Comparison of ENCODE assay signal across 28 mouse cellular contexts in the genomic region with DNA sequence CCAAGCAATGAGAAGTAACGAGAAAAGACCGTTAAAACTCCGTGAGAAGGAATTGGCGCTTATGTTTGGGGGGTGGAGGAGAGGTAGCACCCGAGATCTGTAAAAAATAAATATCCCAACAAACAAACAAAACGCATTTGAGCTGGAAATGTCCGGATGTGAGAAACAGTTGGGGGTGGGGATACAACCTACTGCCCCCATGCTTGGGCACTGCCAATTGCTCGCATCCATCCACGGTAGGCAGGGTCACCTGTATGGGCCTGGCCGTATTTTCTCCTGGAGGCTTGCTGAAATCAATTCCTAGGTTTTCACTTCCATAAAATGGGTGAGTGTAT. TPM values are rescaled to one million over a fixed set of nuclear protein-coding genes. Genes with fewer than 3 reads are reported as not detected.
DNase-seq lines count a peak whose midpoint lies in the region; ATAC-seq and TF ChIP-seq lines count a peak whose summit lies in the region.
"Had no signal": no experiment of that assay in that cellular context is flagged by ENCODE, and none has a peak within 500 bp of the region (broad histone marks: within the 10 kb centered on the region; RNA-seq: fewer than 3 reads in every experiment).

No protein-coding gene starts in this region.

- no peak overlapping the region for H3K4me2 ChIP-seq in hindbrain, embryonic 11.5 days (replicated peaks; ENCODE audit: low read depth, low read length)
- H3K4me2 ChIP-seq in midbrain, embryonic 11.5 days: no peak overlapping the region
- no peak overlapping the region for H3K4me2 ChIP-seq in midbrain, embryonic 13.5 days (replicated peaks)
- peak overlapping the region; percentile 44; the same call in 1 of the 2 replicates for H3K4me2 ChIP-seq in hindbrain, embryonic 16.5 days (ENCODE audit: low read length)
- peak overlapping the region; percentile 29 for H3K4me2 ChIP-seq in midbrain, postnatal 0 days (ENCODE audit: low read depth, low read length, poor library complexity, severe bottlenecking)

- H3K27me3 ChIP-seq in hindbrain, embryonic 11.5 days (ENCODE audit: control insufficient read depth, insufficient read depth, low read length): peaks cover 100% of the 10 kb centered on the region
- H3K27me3 ChIP-seq in hindbrain, embryonic 10.5 days (ENCODE audit: insufficient read depth, poor library complexity, severe bottlenecking): peaks cover 100% of the 10 kb centered on the region
- peaks cover 99% of the 10 kb centered on the region for H3K27me3 ChIP-seq in midbrain, embryonic 11.5 days (ENCODE audit: control insufficient read depth, insufficient read depth, low read length)
- H3K27me3 ChIP-seq in midbrain, embryonic 13.5 days: peaks cover 100% of the 10 kb centered on the region
- H3K27me3 ChIP-seq in hindbrain, embryonic 16.5 days (replicated peaks; ENCODE audit: control insufficient read depth, insufficient read depth, low read length): peaks cover 69% of the 10 kb centered on the region
- peaks cover 73% of the 10 kb centered on the region for H3K27me3 ChIP-seq in midbrain, postnatal 0 days (ENCODE audit: insufficient read depth, low read length)

- H3K27ac ChIP-seq in hindbrain, embryonic 11.5 days (ENCODE audit: low read depth, low read length): no peak overlapping the region
- H3K27ac ChIP-seq in hindbrain, embryonic 10.5 days: no peak overlapping the region
- no peak overlapping the region for H3K27ac ChIP-seq in midbrain, embryonic 11.5 days (ENCODE audit: low read depth, low read length)
- no peak overlapping the region for H3K27ac ChIP-seq in midbrain, embryonic 13.5 days
- H3K27ac ChIP-seq in hindbrain, embryonic 16.5 days (ENCODE audit: low read depth, low read length): no peak overlapping the region
- no peak overlapping the region for H3K27ac ChIP-seq in midbrain, postnatal 0 days (ENCODE audit: low read depth, low read length)
- H3K27ac ChIP-seq: embryonic facial prominence, embryonic 15.5 days; heart, embryonic 10.5 days; heart, embryonic 15.5 days; limb, embryonic 15.5 days; liver, embryonic 13.5 days; stomach, postnatal 0 days had no signal

- no peak for TF ChIP-seq CTCF in midbrain, postnatal 0 days (IDR thresholded peaks at IDR 0.05)

- H3K4me3 ChIP-seq in hindbrain, embryonic 11.5 days (ENCODE audit: low read depth, low read length): no peak overlapping the region
- no peak overlapping the region for H3K4me3 ChIP-seq in hindbrain, embryonic 10.5 days
- no peak overlapping the region for H3K4me3 ChIP-seq in midbrain, embryonic 11.5 days (ENCODE audit: low read depth, low read length)
- no peak overlapping the region for H3K4me3 ChIP-seq in midbrain, embryonic 13.5 days (replicated peaks)
- no peak overlapping the region for H3K4me3 ChIP-seq in hindbrain, embryonic 16.5 days (ENCODE audit: low read length)
- peak overlapping the region; percentile 3; the same call in 1 of the 2 replicates for H3K4me3 ChIP-seq in midbrain, postnatal 0 days (ENCODE audit: low read depth, low read length)
- H3K4me3 ChIP-seq: megakaryocyte, embryonic 14.5 days had no signal

- H3K9ac ChIP-seq in hindbrain, embryonic 11.5 days (ENCODE audit: low read depth, low read length): no peak overlapping the region
- H3K9ac ChIP-seq in midbrain, embryonic 11.5 days (ENCODE audit: low read length): no peak overlapping the region
- no peak overlapping the region for H3K9ac ChIP-seq in midbrain, embryonic 13.5 days (replicated peaks)
- no peak overlapping the region for H3K9ac ChIP-seq in hindbrain, embryonic 16.5 days (ENCODE audit: low read depth, low read length)
- H3K9ac ChIP-seq in midbrain, postnatal 0 days (replicated peaks; ENCODE audit: low read length, poor library complexity, severe bottlenecking): no peak overlapping the region
- H3K9ac ChIP-seq: embryonic facial prominence, embryonic 15.5 days; heart, embryonic 15.5 days; limb, embryonic 15.5 days; liver, embryonic 13.5 days had no signal

- peaks cover 12% of the 10 kb centered on the region for H3K4me1 ChIP-seq in hindbrain, embryonic 11.5 days (replicated peaks; ENCODE audit: control insufficient read depth, insufficient read depth, low read length)
- peaks cover 62% of the 10 kb centered on the region for H3K4me1 ChIP-seq in hindbrain, embryonic 10.5 days (replicated peaks)
- H3K4me1 ChIP-seq in midbrain, embryonic 11.5 days (ENCODE audit: control insufficient read depth, insufficient read depth, low read length): peaks cover 27% of the 10 kb centered on the region
- peaks cover 77% of the 10 kb centered on the region for H3K4me1 ChIP-seq in midbrain, embryonic 13.5 days (replicated peaks)
- H3K4me1 ChIP-seq in hindbrain, embryonic 16.5 days (ENCODE audit: control insufficient read depth, insufficient read depth, low read depth, low read length): peaks cover 32% of the 10 kb centered on the region
- H3K4me1 ChIP-seq in midbrain, postnatal 0 days (ENCODE audit: insufficient read depth, low read length): peaks cover 8% of the 10 kb centered on the region
- H3K4me1 ChIP-seq: liver, embryonic 13.5 days had no signal

- no peaks in the 10 kb centered on the region for H3K9me3 ChIP-seq in hindbrain, embryonic 11.5 days (ENCODE audit: control insufficient read depth, low read length)
- no peaks in the 10 kb centered on the region for H3K9me3 ChIP-seq in hindbrain, embryonic 10.5 days
- no peaks in the 10 kb centered on the region for H3K9me3 ChIP-seq in midbrain, embryonic 11.5 days (ENCODE audit: control insufficient read depth, low read length)
- H3K9me3 ChIP-seq in midbrain, embryonic 13.5 days: no peaks in the 10 kb centered on the region
- H3K9me3 ChIP-seq in hindbrain, embryonic 16.5 days (ENCODE audit: control insufficient read depth, low read length): no peaks in the 10 kb centered on the region
- no peaks in the 10 kb centered on the region for H3K9me3 ChIP-seq in midbrain, postnatal 0 days (ENCODE audit: low read length)
- H3K9me3 ChIP-seq: embryonic facial prominence, embryonic 15.5 days; heart, embryonic 10.5 days; heart, embryonic 15.5 days; limb, embryonic 15.5 days; liver, embryonic 13.5 days had no signal

- no peaks in the 10 kb centered on the region for H3K36me3 ChIP-seq in hindbrain, embryonic 11.5 days (ENCODE audit: control insufficient read depth, insufficient read depth, low read length)
- H3K36me3 ChIP-seq in hindbrain, embryonic 10.5 days: no peaks in the 10 kb centered on the region
- H3K36me3 ChIP-seq in midbrain, embryonic 11.5 days (ENCODE audit: control insufficient read depth, insufficient read depth, low read length): no peaks in the 10 kb centered on the region
- no peaks in the 10 kb centered on the region for H3K36me3 ChIP-seq in midbrain, embryonic 13.5 days
- H3K36me3 ChIP-seq in hindbrain, embryonic 16.5 days (ENCODE audit: control insufficient read depth, insufficient read depth, low read length): no peaks in the 10 kb centered on the region
- no peaks in the 10 kb centered on the region for H3K36me3 ChIP-seq in midbrain, postnatal 0 days (ENCODE audit: insufficient read depth, low read length)
- H3K36me3 ChIP-seq: embryonic facial prominence, embryonic 15.5 days; heart, embryonic 10.5 days; heart, embryonic 15.5 days; limb, embryonic 15.5 days; liver, embryonic 13.5 days had no signal

- ATAC-seq in hindbrain, embryonic 11.5 days (ENCODE audit: low FRiP score): no peak
- ATAC-seq in midbrain, embryonic 11.5 days (ENCODE audit: low FRiP score): no peak
- no peak for ATAC-seq in midbrain, embryonic 13.5 days
- no peak for ATAC-seq in hindbrain, embryonic 16.5 days
- no peak for ATAC-seq in midbrain, postnatal 0 days (ENCODE audit: low FRiP score)
- ATAC-seq: CD4-positive, CD25-positive, alpha-beta regulatory T cell, adult 4 months; intestine, postnatal 0 days; lung, postnatal 0 days had no signal

- 4% methylated on average over 10 of the region's 10 CpGs for WGBS in hindbrain, embryonic 11.5 days
- 5% methylated on average over 10 of the region's 10 CpGs for WGBS in hindbrain, embryonic 10.5 days
- WGBS in midbrain, embryonic 11.5 days: 7% methylated on average over 10 of the region's 10 CpGs
- 5% methylated on average over 10 of the region's 10 CpGs for WGBS in midbrain, embryonic 13.5 days
- 7% methylated on average over 10 of the region's 10 CpGs for WGBS in hindbrain, embryonic 16.5 days
- WGBS in midbrain, postnatal 0 days: 5% methylated on average over 10 of the region's 10 CpGs

- peak; percentile 37 for DNase-seq in hindbrain, embryonic 11.5 days (ENCODE audit: low spot score)
- no peak for DNase-seq in hindbrain, embryonic 10.5 days (ENCODE audit: low spot score)
- DNase-seq in midbrain, embryonic 11.5 days (ENCODE audit: low spot score, missing footprints): peak; percentile 92
- DNase-seq in midbrain, postnatal 0 days (ENCODE audit: low spot score): no peak
- DNase-seq in adrenal gland, postnatal 14 days: no peak
- DNase-seq: adrenal gland, postnatal 25 days; cerebellum, adult 11-12 months; gastrocnemius, postnatal 25 days; heart, adult 11 months; kidney, postnatal 10 days; liver, embryonic 13.5 days; lung, adult 18-20 months; lung, postnatal 4 days; thymus, adult 18-20 months had no signal

RNA-seq across cellular contexts. Expression of a gene that starts 1.2 kb away (rescaled TPM):
- polyA plus RNA-seq in hindbrain, embryonic 11.5 days (2014; fragmentation: Nextera tagmentation; extraction: Ambion mirVana): 0.76 and 1.2 TPM in 2 replicates
- 1.4 and 1.9 TPM in 2 replicates for polyA plus RNA-seq in hindbrain, embryonic 10.5 days (2016; fragmentation: Nextera tagmentation; extraction: Ambion mirVana)
- 6.8 and 7.5 TPM in 2 replicates for polyA plus RNA-seq in midbrain, embryonic 11.5 days (2014; fragmentation: Nextera tagmentation; extraction: Ambion mirVana)
- 2.8 and 4.2 TPM in 2 replicates for polyA plus RNA-seq in midbrain, embryonic 13.5 days (2015; fragmentation: Nextera tagmentation; extraction: Ambion mirVana)
- 6.1 and 11.4 TPM in 2 replicates for polyA plus RNA-seq in hindbrain, embryonic 16.5 days (2015; fragmentation: Nextera tagmentation; extraction: Ambion mirVana)
- total RNA-seq in midbrain, postnatal 0 days (2014; rRNA removed): 36.0 and 58.4 TPM in 2 replicates
- 13.3 and 15.7 TPM in 2 replicates for polyA plus RNA-seq in midbrain, postnatal 0 days (2015; fragmentation: Nextera tagmentation; extraction: Ambion mirVana)
- total RNA-seq in adrenal gland, postnatal 14 days (2021): 0.15 TPM in 1 of 2 replicates, not detected in the other
- total RNA-seq: adrenal gland, postnatal 25 days; gastrocnemius, adult 18-20 months; gastrocnemius, postnatal 25 days; heart, postnatal 25 days had no signal
- polyA plus RNA-seq: CD4-positive, CD25-positive, alpha-beta regulatory T cell, adult 4 months; heart, embryonic 10.5 days; heart, embryonic 15.5 days; intestine, postnatal 0 days; limb, embryonic 15.5 days; liver, embryonic 13.5 days; lung, postnatal 0 days; stomach, postnatal 0 days had no signal

RNA-seq across cellular contexts. Expression of a gene that starts 45.5 kb away (rescaled TPM):
- polyA plus RNA-seq in hindbrain, embryonic 11.5 days (2014; fragmentation: Nextera tagmentation; extraction: Ambion mirVana): 0.40 and 0.84 TPM in 2 replicates
- 1.4 and 1.5 TPM in 2 replicates for polyA plus RNA-seq in hindbrain, embryonic 10.5 days (2016; fragmentation: Nextera tagmentation; extraction: Ambion mirVana)
- 2.8 and 3.2 TPM in 2 replicates for polyA plus RNA-seq in midbrain, embryonic 11.5 days (2014; fragmentation: Nextera tagmentation; extraction: Ambion mirVana)
- 11.3 and 12.6 TPM in 2 replicates for polyA plus RNA-seq in midbrain, embryonic 13.5 days (2015; fragmentation: Nextera tagmentation; extraction: Ambion mirVana)
- polyA plus RNA-seq in hindbrain, embryonic 16.5 days (2015; fragmentation: Nextera tagmentation; extraction: Ambion mirVana): 153 and 190 TPM in 2 replicates
- total RNA-seq in midbrain, postnatal 0 days (2014; rRNA removed): 153 and 196 TPM in 2 replicates
- 167 and 180 TPM in 2 replicates for polyA plus RNA-seq in midbrain, postnatal 0 days (2015; fragmentation: Nextera tagmentation; extraction: Ambion mirVana)
- total RNA-seq in adrenal gland, postnatal 14 days (2021): 1.1 and 1.2 TPM in 2 replicates
- total RNA-seq: gastrocnemius, adult 18-20 months; gastrocnemius, postnatal 25 days; heart, postnatal 25 days had no signal
- polyA plus RNA-seq: CD4-positive, CD25-positive, alpha-beta regulatory T cell, adult 4 months; intestine, postnatal 0 days; lung, postnatal 0 days; spleen, adult 2 months had no signal

Comparison
In these comparisons a context has a peak if more than half of its experiments do, and no peak if none do; other contexts are left out.
1. DNase-seq: peak in hindbrain, embryonic 11.5 days (single experiment) and midbrain, embryonic 11.5 days (single experiment); none in hindbrain, embryonic 10.5 days (single experiment), midbrain, postnatal 0 days (single experiment) and adrenal gland, postnatal 14 days (single experiment).
2. H3K4me2 ChIP-seq: peak in hindbrain, embryonic 16.5 days (single experiment) and midbrain, postnatal 0 days (single experiment); none in hindbrain, embryonic 11.5 days (single experiment), midbrain, embryonic 11.5 days (single experiment) and midbrain, embryonic 13.5 days (single experiment).
3. RNA of a gene that starts 45.5 kb away (polyA plus RNA-seq): 153 to 190 TPM in hindbrain, embryonic 16.5 days and 167 to 180 TPM in midbrain, postnatal 0 days; 11.3 to 12.6 TPM in midbrain, embryonic 13.5 days, 2.8 to 3.2 TPM in midbrain, embryonic 11.5 days, 1.4 to 1.5 TPM in hindbrain, embryonic 10.5 days and 0.40 to 0.84 TPM in hindbrain, embryonic 11.5 days; every median in the first group is over 10 times any median in the second.